Mouse (Mus musculus): Measurements from ENCODE around the gene Zfp771.
"Not testable (repeated sequence)": the region's sequence is repeated elsewhere in the genome, so short reads cannot be mapped to it uniquely, and the experiment has no call there.

The Zfp771 gene

DNA sequence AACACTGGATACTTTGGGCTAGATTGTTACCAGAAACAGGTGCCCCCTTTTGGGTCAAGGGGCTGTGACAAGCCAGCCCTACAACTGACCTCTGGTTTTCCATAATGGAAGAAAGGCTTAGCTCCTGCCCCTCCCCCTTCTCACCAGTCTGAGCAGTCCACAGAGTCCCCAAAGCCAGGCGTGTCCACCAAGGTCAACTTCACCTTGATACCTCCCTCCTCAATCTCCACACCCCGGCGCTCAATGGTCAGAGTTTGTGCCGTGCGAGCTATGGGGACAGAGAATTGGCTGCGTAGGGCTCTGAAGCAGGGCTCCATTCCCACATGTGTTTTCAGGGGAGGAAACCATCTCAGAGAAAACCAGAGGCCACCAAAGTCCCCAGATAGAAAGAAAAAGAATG lies 26.6 kb upstream of the Zfp771 start:
- no peak for DNase-seq (ENCODE audit: extremely low read depth, insufficient read length, low spot score)

DNA sequence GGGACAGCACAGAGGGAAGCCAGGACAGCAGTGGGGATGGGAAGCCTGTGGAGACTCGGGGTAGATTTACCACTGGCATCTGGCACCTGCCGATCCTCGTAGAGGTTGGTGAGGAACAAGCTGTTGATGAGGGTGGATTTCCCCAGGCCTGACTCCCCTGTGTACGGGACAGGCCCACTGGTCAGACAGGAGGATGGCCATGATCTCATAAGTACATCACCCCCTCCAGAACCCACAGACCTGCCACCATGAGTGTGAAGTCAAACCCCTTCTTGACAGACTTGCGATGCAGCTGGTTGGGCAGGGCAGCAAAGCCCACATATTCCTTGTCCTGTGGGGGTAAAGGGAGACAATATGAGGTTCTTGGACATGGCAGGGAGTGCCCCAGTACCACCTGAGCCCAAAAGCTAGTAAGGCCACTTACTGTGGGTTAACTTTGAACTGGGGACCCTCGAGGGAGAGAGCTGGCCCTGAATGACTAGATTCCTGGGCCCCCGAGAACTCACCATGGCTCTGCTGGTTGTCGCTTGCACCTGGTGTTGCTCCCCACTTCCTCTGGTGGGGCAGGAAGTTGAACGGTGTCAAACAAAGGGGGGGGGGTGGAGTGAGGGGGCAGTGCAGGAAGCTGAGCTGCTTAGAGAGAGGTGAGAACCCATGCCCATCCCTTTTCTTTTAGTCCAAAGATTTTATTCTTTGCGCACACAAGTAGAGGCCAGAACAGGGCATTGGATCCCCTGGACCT lies 26.0 kb upstream of the Zfp771 start:
- DNase-seq (ENCODE audit: extremely low read depth, insufficient read length, low spot score), result no peak

DNA sequence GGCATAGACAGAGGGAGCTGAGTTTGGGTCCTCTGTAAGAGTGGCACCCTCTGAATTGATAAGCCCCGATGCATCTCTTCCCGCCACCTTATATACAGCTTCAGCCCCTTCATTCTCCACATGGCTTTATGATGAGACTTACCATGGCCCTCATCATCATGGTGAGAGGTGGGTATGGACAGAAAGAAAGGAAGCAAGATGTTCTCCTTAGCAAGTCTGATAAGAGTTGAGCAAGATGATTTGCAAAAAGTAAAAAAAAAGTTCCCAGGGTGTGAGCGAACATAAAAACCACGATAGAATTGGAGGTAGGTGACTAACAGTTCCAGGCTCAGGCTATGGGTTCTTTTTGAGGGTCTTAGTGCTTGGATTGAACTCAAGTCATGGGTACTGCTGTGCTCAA lies 25.4 kb upstream of the Zfp771 start:
- DNase-seq (ENCODE audit: extremely low read depth, insufficient read length, low spot score), result no peak

DNA sequence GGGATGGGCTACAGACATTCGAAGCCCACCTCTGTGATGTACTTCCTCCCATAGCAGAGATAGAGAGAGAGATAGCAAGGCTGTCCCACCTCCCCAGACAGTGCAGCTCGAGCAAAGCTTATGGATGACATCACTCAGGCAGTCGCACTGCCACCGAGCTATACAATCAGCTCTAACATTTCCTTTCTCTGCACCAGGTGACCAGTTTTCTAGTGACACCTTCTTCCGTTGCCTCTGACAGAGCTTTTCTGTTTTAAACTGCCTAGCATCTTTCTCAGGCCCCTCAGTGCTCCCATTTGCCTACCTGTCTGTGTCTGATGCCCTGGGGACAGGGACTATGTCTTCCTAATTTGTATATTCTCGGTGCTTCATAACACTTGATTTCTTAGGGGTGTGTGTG lies 23.6 kb upstream of the Zfp771 start:
- no peak for DNase-seq (ENCODE audit: extremely low read depth, insufficient read length, low spot score)

DNA sequence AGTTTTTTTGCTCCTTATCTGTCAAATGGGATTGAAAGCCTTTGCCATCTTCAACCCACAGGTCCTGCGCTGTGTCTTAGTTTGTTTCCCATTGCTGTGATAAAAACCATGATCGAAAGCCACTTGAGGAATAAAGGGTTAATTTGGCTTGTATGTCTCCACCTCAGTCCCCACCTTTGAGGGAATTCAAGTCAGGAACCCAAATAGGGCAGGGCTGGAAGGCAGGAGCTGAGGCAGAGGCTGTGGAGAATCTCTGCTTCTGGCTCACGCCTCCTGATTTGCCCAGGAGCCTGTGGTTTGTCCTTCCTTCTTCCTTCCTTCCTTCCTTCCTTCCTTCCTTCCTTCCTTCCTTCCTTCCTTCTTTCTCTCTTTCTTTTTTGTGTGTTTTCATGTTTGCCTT lies 21.0 kb upstream of the Zfp771 start:
- no peak for DNase-seq (ENCODE audit: extremely low read depth, insufficient read length, low spot score)

DNA sequence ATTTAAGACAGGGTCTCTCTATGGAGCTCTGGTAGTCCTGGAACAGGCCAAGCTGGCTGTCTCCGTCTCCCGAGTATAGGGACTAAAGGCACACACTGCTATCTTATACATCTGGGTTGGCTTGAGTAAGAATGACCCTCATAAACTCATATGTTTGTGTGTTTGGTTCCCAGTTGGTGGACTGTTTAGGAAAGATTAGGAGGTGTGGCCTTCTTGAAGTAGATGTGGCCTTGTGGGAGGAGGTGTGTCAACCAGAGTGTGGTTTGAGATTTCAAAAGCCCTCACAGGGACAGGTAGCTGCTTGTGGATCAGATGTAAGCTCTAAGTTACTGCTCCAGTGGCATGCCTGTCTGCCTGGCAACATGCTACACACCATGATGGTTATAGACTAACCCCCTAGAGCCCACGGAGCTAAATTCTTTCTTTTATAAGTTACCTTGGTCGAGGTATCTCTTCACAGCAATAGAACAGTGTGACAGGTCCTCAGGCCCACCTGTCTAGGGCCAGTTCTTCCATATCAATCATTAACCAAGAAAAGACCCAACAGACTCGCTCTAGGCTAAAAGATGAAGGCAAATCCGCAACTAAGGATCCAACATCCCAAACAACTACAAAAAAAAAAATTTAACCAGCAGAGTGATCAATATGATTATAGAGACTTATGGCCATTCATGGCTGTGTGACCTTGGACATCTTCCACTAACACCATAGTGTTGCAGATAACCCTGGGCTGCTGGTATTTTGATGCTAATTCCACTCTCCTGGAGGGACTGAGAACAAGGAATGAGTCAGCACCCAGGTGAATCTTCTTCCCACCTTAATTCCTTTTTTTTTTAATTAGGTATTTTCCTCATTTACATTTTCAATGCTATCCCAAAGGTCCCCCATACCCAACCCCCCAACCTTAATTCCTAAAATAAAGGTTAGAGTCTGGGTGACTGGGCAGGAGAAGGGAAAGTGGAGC lies 20.3 kb upstream of the Zfp771 start:
- no peak for DNase-seq (ENCODE audit: extremely low read depth, insufficient read length, low spot score)

DNA sequence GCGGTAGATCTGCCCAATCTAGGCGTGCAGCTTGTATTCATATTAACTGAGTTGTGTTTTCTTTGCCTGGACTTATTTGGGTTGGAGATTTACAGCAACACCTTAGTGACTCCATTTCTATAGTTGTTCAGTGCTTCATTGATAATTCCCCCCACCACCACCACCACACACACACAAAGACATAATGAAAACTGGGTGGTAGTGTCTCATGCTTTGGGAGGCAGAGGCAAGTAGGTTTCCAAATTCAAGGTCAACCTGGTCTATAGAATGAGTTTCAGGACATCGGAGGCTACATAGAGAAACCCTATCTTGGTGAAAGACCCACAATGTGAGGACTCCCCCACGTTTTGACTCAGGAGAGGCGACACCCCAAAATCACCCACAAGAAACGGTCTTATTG lies 19.5 kb upstream of the Zfp771 start:
- no peak for DNase-seq (ENCODE audit: extremely low read depth, insufficient read length, low spot score)

DNA sequence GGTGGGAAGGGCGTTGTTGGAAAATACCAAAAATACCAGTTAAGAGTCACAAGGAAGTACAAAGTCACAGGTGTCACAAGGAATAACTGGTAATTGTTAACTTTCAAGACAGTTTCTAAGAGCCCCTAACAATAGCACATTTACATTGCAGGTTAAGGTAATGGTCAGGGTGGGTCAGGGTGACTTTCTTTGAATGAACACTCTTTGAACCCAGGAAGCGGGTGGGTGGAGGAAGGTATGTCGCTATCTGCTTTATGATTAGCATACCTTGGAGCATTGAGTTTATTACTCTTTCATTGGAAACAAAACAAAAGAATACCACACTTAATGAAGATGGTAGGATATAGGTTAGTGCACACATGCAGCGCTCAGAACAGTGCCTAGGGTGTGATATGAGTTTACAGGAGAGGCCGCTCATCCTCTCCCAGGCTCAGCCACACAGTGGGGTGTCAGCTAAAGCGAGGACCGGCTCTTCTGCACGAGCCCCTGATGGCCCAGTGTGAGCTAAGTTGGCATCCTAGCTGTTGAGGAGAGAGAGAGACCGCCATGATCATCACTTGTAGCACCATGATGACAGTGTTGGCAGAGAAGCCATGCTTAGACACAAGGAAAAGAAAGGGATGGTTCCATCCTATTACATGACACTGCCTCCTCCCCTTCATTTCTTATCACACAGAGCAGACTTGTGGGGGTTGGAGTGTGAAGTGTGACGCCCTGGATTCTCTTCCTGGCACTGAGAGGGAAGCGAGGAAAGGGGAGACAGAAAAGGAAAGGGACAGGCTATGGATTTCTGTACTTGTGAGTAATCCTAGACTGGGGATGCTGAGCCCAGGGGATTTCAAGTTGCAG lies 18.7 kb upstream of the Zfp771 start:
- DNase-seq (ENCODE audit: extremely low read depth, insufficient read length, low spot score), result no peak

DNA sequence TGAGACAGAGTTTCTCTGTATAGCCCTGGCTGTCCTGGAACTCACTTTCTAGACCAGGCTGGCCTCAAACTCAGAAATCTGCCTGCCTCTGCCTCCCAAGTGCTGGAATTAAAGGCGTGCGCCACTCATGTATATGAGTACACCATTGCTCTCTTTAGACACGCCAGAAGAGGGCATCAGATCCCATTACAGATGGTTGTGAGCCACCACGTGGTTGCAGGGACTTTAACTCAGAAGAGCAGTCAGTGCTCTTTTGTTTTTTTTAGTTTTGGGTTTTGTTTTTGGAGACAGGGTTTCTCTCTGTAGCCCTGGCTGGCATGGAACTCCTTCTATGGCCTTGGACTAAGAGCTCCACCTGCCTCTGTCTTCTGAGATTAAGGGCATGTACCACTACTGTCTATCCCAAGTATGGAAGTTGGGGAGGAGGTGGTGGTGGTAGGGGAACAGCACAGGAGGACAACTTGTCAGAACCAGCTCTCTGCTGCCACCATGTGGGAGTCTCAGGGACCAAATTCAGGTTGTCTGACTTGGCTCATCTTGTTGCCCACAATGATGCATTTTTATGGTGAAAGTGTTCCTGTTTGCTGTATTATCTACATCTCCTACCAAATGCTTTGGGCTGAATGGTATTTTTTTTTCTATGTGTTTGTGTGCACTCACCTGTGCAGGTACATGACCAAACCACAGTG lies 15.3 kb upstream of the Zfp771 start:
- peak; percentile 49 for DNase-seq (ENCODE audit: extremely low read depth, insufficient read length, low spot score)

DNA sequence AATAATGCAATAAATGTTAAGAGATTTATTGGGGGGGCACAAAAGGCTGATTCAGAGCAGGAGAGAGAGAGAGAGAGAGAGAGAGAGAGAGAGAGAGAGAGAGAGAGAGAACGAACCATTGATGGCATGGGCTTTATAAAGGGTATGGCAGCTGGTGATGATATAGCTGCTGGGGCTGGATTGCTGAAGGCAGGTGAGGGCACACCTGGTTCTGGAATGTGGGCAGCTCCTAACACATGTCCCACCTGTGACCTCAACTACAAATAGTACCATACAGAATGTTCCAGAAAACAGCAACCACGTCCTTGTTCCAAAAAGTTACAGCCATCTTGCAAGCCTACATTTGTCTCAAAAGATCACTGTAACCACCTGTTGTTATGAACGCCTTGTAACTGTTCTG lies 12.7 kb upstream of the Zfp771 start:
- DNase-seq (ENCODE audit: extremely low read depth, insufficient read length, low spot score), result no peak

DNA sequence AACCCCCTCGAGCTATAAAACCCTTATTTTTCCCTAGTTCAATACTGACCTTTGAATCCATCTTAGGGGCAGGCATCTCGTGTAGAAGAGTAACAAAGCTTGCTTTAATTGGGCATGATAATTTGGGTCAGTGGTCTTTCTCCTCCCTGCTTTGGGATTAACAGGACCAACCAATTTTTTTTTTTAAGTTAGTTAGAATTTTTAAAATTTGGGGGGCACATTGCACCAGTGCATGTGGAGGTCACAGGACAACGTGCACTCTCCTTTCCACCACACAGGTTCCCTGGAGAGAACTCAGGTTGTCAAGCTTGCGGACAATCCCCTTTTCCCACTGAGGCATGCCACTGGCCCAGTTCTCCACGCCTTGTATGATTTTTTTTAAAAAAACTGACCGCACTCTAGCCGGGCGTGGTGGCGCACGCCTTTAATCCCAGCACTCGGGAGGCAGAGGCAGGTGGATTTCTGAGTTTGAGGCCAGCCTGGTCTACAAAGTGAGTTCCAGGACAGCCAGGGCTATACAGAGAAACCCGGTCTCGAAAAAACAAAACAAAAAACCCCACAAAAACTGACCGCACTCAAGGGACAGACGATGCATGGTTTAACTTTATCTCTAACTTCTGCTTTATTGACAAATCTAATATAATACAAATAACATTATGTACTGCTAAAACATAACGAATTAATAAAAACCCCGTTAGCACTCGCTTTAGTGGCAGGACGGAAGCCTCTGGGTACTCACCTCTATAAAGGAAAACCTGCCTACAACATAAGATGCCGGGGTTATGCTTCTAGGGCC lies 12.1 kb upstream of the Zfp771 start:
- peak; percentile 28 for DNase-seq (ENCODE audit: extremely low read depth, insufficient read length, low spot score)

DNA sequence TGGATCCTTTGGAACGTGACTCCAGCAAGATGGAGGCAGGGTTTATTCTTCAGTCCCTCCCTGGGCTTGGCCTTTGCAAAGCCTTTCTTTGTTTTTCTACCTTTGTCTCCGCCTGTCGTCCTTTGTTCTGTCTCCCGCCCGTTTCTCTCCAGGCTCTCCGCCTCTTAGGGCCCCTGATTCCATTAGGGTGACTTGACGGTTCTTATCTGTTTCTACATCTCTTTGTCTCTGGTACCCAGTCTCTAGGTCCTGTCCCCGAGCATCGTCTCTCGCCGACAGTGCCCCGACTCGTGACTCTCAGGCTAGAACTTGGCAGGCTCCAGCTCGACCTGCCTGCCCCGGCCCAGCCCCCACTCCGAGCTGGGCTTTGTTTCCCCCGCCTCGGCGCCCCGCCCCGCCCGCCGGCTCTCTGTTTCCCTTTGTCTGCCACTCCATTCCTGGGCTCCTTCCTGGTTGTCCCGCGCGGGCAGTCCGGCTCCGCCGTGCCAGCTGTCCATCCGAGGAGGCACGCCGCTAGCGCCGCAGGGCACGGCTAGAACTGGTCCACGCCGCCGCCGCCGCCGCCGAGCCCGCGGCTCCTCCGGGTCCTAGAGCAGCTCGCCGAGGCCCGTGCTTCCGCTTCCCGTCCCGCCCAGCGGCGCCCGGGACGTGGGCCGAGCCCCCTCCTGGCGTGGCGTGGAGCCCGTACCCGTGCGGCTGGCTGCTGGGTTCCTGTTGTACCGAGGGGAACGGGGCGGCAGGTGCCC lies 11.3 kb upstream of the Zfp771 start, which contains the start of the genes Zfp553 and Sept1:
Gene Zfp553 (plus strand): TSS at position 440 of the 746 bp plus-strand sequence.
Gene Sept1 (minus strand): TSS at position 509 of the 746 bp plus-strand sequence.
- peak; percentile 88 for DNase-seq (ENCODE audit: extremely low read depth, insufficient read length, low spot score)

DNA sequence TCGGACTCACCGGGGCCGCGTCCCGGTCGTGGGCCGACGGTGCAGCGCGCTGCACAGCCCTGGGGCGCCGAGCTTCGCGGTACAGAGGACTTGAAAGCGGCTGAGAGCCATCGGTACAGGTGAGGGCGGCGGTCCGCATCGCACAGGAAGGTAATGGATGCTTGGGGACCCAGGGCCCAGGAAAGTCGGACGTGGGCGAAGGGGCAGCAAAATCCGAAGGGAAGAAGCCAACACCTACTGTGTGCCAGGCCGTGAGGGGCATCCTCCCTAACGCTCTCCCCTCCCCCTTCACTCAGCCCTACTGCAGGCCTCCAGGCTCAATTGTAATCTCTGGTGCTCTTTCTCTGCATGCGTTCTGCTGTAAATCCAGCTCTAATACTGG lies 10.7 kb upstream of the Zfp771 start:
- no peak for DNase-seq (ENCODE audit: extremely low read depth, insufficient read length, low spot score)

DNA sequence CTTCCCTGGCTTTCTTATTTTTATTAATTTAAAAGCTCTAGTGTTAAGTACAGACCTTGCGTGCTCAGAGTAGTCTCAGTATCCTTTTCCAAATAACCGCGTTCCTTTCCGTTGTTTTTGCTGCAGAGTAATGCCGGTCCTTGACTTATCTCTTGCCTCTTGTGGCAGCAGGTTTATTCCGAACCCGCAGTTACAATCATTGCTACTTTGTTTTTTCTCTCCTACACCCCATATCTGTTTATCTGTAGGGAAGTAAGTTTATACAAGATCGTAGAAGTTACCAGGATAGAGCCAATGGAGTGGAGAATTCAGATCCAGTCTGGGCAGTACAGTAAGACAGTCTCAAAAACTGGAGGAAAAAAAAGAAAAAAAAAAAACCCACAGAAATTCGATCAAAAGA lies 10.3 kb upstream of the Zfp771 start:
- DNase-seq (ENCODE audit: extremely low read depth, insufficient read length, low spot score), result no peak

DNA sequence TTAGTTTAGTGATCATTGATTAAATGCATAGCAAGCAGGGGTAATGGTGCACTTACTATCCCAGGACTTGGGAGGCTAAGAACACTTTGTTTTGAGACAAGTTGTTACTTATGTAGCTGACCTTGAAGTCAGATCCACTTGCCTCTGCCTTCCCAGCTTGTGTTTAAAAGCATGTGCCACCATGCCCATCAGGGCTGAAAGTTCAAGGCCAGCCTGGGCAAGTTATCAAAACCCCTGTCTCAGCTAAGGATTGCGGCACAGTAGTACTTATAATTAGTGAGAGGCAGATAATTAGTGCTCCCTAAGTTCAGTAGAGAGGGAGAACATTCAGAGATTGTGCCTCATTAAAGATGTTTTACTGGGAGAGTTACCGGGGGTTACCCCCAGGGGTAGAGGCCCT lies 9.3 kb upstream of the Zfp771 start:
- no peak for DNase-seq (ENCODE audit: extremely low read depth, insufficient read length, low spot score)

DNA sequence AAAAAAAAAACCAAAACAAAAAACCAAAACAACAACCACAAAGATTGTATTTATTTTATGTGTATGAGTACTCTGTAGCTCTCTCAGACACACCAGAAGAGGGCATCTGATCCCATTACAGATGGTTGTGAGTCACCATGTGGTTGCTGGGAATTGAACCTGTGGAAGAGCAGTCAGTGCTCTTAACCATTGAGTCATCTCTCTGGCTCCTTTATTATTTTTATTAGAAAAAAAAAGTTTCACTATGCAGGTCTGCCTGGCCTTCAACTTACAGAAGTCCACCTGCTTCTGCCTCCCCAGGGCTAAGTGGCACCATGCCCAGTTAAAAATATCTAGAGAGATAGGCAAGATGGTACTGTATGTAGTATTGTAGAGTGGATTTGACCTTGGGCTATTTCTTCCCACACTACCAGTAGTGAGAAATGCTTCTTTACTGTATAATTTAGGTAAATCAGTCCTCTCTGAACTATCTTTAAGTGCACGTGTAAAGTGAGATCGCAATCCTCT lies 660 bp upstream of the Zfp771 start:
- peak; percentile 57 for DNase-seq (ENCODE audit: extremely low read depth, insufficient read length, low spot score)

DNA sequence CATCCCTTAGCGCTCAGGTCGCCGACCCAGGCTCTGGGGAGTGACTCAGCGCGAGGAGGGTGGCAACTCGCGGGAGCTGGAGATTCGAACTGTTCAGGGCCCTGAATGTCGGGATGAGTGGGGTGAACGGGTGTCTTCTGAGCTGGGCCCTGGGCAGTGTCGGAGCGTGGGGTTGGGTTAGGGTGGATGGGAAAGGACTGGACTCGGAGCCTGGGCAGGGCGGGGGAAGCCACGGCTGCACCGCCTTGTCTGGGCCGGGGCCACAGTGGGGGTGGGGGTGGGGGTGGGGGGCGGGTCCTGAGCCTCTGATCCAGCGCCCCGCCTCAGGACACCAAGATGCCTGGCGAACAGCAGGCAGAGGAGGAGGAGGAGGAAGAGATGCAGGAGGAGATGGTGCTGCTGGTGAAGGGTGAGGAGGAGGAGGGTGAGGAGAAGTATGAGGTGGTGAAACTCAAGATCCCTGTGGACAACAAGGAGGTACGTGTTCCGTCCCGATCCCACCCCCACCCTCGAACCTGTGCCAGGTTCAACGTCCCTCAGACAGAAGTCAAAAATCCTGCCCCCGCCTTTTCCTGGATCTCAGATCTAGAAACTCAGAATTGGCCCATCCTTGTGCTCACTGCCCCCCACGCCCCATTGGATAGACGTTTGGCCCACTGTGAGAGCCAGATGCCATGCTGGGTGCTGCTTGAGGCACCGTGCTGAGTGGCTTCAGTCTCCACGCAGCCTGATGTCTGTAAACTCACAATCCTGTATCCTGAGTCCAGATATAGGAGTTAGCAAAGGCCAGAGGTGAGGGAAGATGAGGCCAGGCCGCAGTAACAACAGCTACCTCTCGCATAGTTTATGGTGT lies 810 bp downstream of the Zfp771 start:
- DNase-seq (ENCODE audit: extremely low read depth, insufficient read length, low spot score), result no peak

DNA sequence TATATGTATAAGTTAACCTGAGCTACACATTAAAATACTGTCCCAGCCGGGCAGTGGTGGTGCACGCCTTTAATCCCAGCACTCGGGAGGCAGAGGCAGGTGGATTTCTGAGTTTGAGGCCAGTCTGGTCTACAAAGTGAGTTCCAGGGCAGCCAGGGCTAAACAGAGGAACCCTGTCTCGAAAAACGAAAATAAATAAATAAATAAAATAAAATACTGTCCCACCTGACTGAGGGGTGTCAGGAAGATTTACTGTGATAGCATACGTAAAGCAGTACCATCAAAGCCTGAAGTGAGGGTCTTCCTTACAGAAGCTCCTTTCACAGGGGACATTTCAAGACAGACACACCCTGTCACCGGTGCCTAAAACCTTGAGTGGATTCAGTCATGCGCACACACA lies 6.4 kb downstream of the Zfp771 start:
- DNase-seq (ENCODE audit: extremely low read depth, insufficient read length, low spot score), result not testable (repeated sequence)
